Mouse (Mus musculus): Measurements from ENCODE around the gene Arsj. TPM values are rescaled to one million over a fixed set of nuclear protein-coding genes. Genes with fewer than 3 reads are reported as not detected.

Arsj gene
- total and polyA plus RNA-seq, 3 experiments: not detected

- Histone ChIP-seq H3K9me3 (replicated peaks; ENCODE audit: low read length) (no peaks in the 10 kb centered on the region), H3K4me3 (replicated peaks in 1 of 3; ENCODE audit: low read depth in 2 of 3, low read length in 2 of 3, poor library complexity in 1 of 3) (no peak overlapping the region), H3K9ac (ENCODE audit: insufficient read depth, low read depth) (no peak overlapping the region), H3K36me3 (replicated peaks in 1 of 2; ENCODE audit: control insufficient read depth in 1 of 2, insufficient read depth in 1 of 2, low read length in 1 of 2) (no peaks in the 10 kb centered on the region), H3K4me1 (ENCODE audit: control insufficient read depth in 1 of 2, insufficient read depth in 2 of 2) (peaks cover 0 to 4% of the 10 kb centered on the region in 2 experiments; a peak in 2 of 4 replicates), H3K27ac (ENCODE audit: insufficient read depth, low read depth) (no peak overlapping the region), H3K79me2 (replicated peaks; ENCODE audit: control insufficient read depth, extremely low read depth, insufficient read depth, poor library complexity, severe bottlenecking) (no peaks in the 10 kb centered on the region), H3K4me2 (ENCODE audit: insufficient read depth, low read depth, poor library complexity, severe bottlenecking) (no peak overlapping the region), H3K27me3 (replicated peaks) (no peaks in the 10 kb centered on the region)
- in situ Hi-C loops (cut with MboI; ENCODE audit: low pct_ligation_motif_present, low pct_unique_long_range_greater_than_20kb, low sequenced_read_pairs) (no loop called here), dilution Hi-C loops (cut with MboI; ENCODE audit: extremely low pct_ligation_motif_present, extremely low pct_unique_long_range_greater_than_20kb, low sequenced_read_pairs) (no loop called here)
- TF ChIP-seq ZMIZ1 (IDR thresholded peaks at IDR 0.05; ENCODE audit: low read depth, low read length) (no peak), EP300 (IDR thresholded peaks at IDR 0.05; ENCODE audit: low read length) (no peak), SMC3 (IDR thresholded peaks at IDR 0.05; ENCODE audit: low read depth, low read length) (no peak), NELFE (IDR thresholded peaks at IDR 0.05; ENCODE audit: low read depth, low read length) (no peak), JUN (IDR thresholded peaks at IDR 0.05; ENCODE audit: insufficient read depth, low read depth, low read length) (no peak), GABPA (IDR thresholded peaks at IDR 0.05; ENCODE audit: insufficient replicate concordance, low read depth, low read length) (no peak), TCF12 (IDR thresholded peaks at IDR 0.05; ENCODE audit: low read depth, low read length) (no peak), NRF1 (IDR thresholded peaks at IDR 0.05; ENCODE audit: low read depth, low read length) (no peak), MXI1 (IDR thresholded peaks at IDR 0.05; ENCODE audit: low read depth, low read length) (no peak), RCOR1 (conservative IDR thresholded peaks at IDR 0.05; ENCODE audit: low read depth, low read length) (no peak), USF2 (conservative IDR thresholded peaks at IDR 0.05; ENCODE audit: low read depth, low read length) (no peak), SIN3A (IDR thresholded peaks at IDR 0.05; ENCODE audit: low read length) (no peak), IRF4 (IDR thresholded peaks at IDR 0.05; ENCODE audit: low read depth, low read length) (no peak), TBP (conservative IDR thresholded peaks at IDR 0.05; ENCODE audit: low read depth, low read length) (no peak), MAX (IDR thresholded peaks at IDR 0.05; ENCODE audit: low read length) (no peak)
- no peak for DNase-seq (ENCODE audit: extremely low read depth)
Measured at GRCm38 (mm10) chr3:126379252-126379651, 15.8 kb downstream of the Arsj start.

DNA sequence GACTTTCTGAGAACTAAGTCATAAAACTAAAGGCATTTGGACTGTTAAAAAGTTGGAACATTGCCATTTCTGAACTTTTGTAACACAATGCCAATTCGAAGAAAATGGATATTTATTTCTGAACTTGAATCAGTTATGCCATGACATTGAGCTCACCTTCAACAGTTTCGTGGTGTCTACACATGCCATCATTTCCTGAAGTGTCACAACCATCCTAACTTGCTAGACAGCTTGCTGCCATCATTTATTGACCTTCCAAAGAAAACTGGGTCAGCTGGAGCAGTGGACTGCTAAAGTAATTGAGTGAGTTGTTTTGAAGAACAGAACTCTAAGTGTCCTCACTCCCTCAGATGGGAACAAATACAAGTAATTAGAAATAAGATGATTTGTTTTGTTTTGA lies 16.2 kb downstream of the Arsj start:
- no peaks in the 10 kb centered on the region for H3K36me3 ChIP-seq (replicated peaks in 1 of 2; ENCODE audit: control insufficient read depth in 1 of 2, insufficient read depth in 1 of 2, low read length in 1 of 2)
- in situ Hi-C loops (cut with MboI; ENCODE audit: low pct_ligation_motif_present, low pct_unique_long_range_greater_than_20kb, low sequenced_read_pairs): no loop called here

More for the DNA sequence above, 16.2 kb downstream of the Arsj start:
- no peaks in the 10 kb centered on the region for H3K79me2 ChIP-seq (replicated peaks; ENCODE audit: control insufficient read depth, extremely low read depth, insufficient read depth, poor library complexity, severe bottlenecking)
- no peak for DNase-seq (ENCODE audit: extremely low read depth)
- dilution Hi-C loops (cut with MboI; ENCODE audit: extremely low pct_ligation_motif_present, extremely low pct_unique_long_range_greater_than_20kb, low sequenced_read_pairs): no loop called here
- H3K4me1 ChIP-seq (ENCODE audit: control insufficient read depth in 1 of 2, insufficient read depth in 2 of 2): no peaks in the 10 kb centered on the region
- no peaks in the 10 kb centered on the region for H3K27me3 ChIP-seq (replicated peaks)
- TF ChIP-seq ETS1 (conservative IDR thresholded peaks at IDR 0.05; ENCODE audit: low read depth, low read length): no peak
- TF ChIP-seq POLR2AphosphoS2 (IDR thresholded peaks at IDR 0.05; ENCODE audit: low read depth, low read length): no peak
- no peak for TF ChIP-seq ZMIZ1 (IDR thresholded peaks at IDR 0.05; ENCODE audit: low read depth, low read length)
- TF ChIP-seq HCFC1 (IDR thresholded peaks at IDR 0.05; ENCODE audit: low read depth, low read length): no peak
- no peak for TF ChIP-seq ELF1 (IDR thresholded peaks at IDR 0.05; ENCODE audit: low read depth, low read length)
- no peak for TF ChIP-seq ZKSCAN1 (IDR thresholded peaks at IDR 0.05; ENCODE audit: borderline replicate concordance, low read depth, low read length)
- TF ChIP-seq EP300 (IDR thresholded peaks at IDR 0.05; ENCODE audit: low read length): no peak
- TF ChIP-seq TCF12 (IDR thresholded peaks at IDR 0.05; ENCODE audit: low read depth, low read length): no peak
- no peak for TF ChIP-seq MAX (IDR thresholded peaks at IDR 0.05; ENCODE audit: low read length)
- TF ChIP-seq JUN (IDR thresholded peaks at IDR 0.05; ENCODE audit: insufficient read depth, low read depth, low read length): no peak
- no peak for TF ChIP-seq MEF2A (IDR thresholded peaks at IDR 0.05; ENCODE audit: borderline replicate concordance, low read depth, low read length)
- TF ChIP-seq USF2 (conservative IDR thresholded peaks at IDR 0.05; ENCODE audit: low read depth, low read length): no peak
- TF ChIP-seq MXI1 (IDR thresholded peaks at IDR 0.05; ENCODE audit: low read depth, low read length): no peak
- TF ChIP-seq GABPA (IDR thresholded peaks at IDR 0.05; ENCODE audit: insufficient replicate concordance, low read depth, low read length): no peak
- TF ChIP-seq SIN3A (IDR thresholded peaks at IDR 0.05; ENCODE audit: low read length): no peak
- TF ChIP-seq E2F4 (IDR thresholded peaks at IDR 0.05; ENCODE audit: insufficient replicate concordance, low read depth, low read length): no peak
- TF ChIP-seq UBTF (IDR thresholded peaks at IDR 0.05; ENCODE audit: low read depth, low read length): no peak
- H3K9me3 ChIP-seq (replicated peaks; ENCODE audit: low read length): no peaks in the 10 kb centered on the region
- H3K4me3 ChIP-seq (replicated peaks in 1 of 3; ENCODE audit: low read depth in 2 of 3, low read length in 2 of 3, poor library complexity in 1 of 3): no peak overlapping the region
- no peak overlapping the region for H3K4me2 ChIP-seq (ENCODE audit: insufficient read depth, low read depth, poor library complexity, severe bottlenecking)
- H3K9ac ChIP-seq (ENCODE audit: insufficient read depth, low read depth): no peak overlapping the region
- no peak overlapping the region for H3K27ac ChIP-seq (ENCODE audit: insufficient read depth, low read depth)

All from CH12.LX (cell line).